Mouse (Mus musculus) stomach, embryonic 16.5 days (tissue): Measurements from ENCODE around the gene Pla2g2e. TPM values are rescaled to one million over a fixed set of nuclear protein-coding genes. Genes with fewer than 3 reads are reported as not detected.
A peak's percentile ranks its signal among the peaks of the same experiment; 100 is the strongest.
"Not testable (repeated sequence)": the region's sequence is repeated elsewhere in the genome, so short reads cannot be mapped to it uniquely, and the experiment has no call there.

Experiments
- ATAC-seq: fragments of 200-750 bp; cut with Nextera tagmentation; 2 replicates; pipeline ENCODE4 v1.8.0; 2017; ENCODE audit warnings: moderate number of reproducible peaks, moderate TSS enrichment; ENCODE audit not compliant: insufficient read depth, low FRiP score
- H3K27ac ChIP-seq: fragments of 300-500 bp; sonication (generic); 2 replicates; pipeline ENCODE4 v1.5.1; 2014; ENCODE audit warnings: low read length
- H3K27me3 ChIP-seq: fragments of 300-500 bp; sonication (generic); 2 replicates; pipeline ENCODE4 v1.6.1; 2014; ENCODE audit warnings: low read length, control low read depth, mixed read lengths; ENCODE audit not compliant: control insufficient read depth, insufficient read depth
- H3K36me3 ChIP-seq: fragments of 300-500 bp; sonication (generic); 2 replicates; pipeline ENCODE4 v1.6.1; 2014; ENCODE audit warnings: low read length; ENCODE audit not compliant: control insufficient read depth, insufficient read depth
- H3K4me1 ChIP-seq: fragments of 300-500 bp; sonication (generic); 2 replicates; pipeline ENCODE4 v1.6.1; 2014; ENCODE audit warnings: low read length, control low read depth, mixed read lengths; ENCODE audit not compliant: control insufficient read depth, insufficient read depth
- H3K4me2 ChIP-seq: fragments of 300-500 bp; sonication (generic); 2 replicates; pipeline ENCODE4 v1.6.1; 2014; ENCODE audit warnings: low read depth, low read length, mixed read lengths
- H3K4me3 ChIP-seq: fragments of 300-500 bp; sonication (generic); replicated peaks from 2 replicates; pipeline ENCODE4 v1.5.1; 2014; ENCODE audit warnings: mild to moderate bottlenecking, low read length
- H3K9ac ChIP-seq: fragments of 300-500 bp; sonication (generic); 2 replicates; pipeline ENCODE4 v1.6.1; 2014; ENCODE audit warnings: low read length
- H3K9me3 ChIP-seq: fragments of 300-500 bp; sonication (generic); replicated peaks from 2 replicates; pipeline ENCODE4 v1.6.1; 2016; ENCODE audit warnings: low read length, control low read depth; ENCODE audit not compliant: control insufficient read depth
- WGBS: fragments of 180-500 bp; shearing (Covaris S2); extraction: QIAGEN DNeasy Blood & Tissue Kit; methylation state at CpG from one replicate; pipeline ENCODE4 v1.1.7; 2014; 5-methylcytosine and 5-hydroxymethylcytosine counted together
- polyA plus RNA-seq: library from polyadenylated mRNA; unstranded; fragments of >200 nt; fragmentation: Nextera tagmentation; extraction: Ambion mirVana; gene quantifications from 2 replicates; pipeline ENCODE4 v1.2.1, GENCODE M21; 2015

The Pla2g2e gene
- polyA plus RNA-seq, 1 experiment from 2014 or later = not detected

- no peak overlapping the region for H3K4me3 ChIP-seq
- no peaks in the 10 kb centered on the region for H3K27me3 ChIP-seq
- H3K36me3 ChIP-seq = peaks cover 5% of the 10 kb centered on the region; the same call in 1 of the 2 replicates
- no peaks in the 10 kb centered on the region for H3K9me3 ChIP-seq
- WGBS = 81% methylated on average over 6 of the region's 6 CpGs
- H3K27ac ChIP-seq = no peak overlapping the region
- ATAC-seq = peak; percentile 73; the same call in 1 of the 2 replicates
- H3K4me1 ChIP-seq = no peaks in the 10 kb centered on the region
- H3K9ac ChIP-seq = no peak overlapping the region
- no peak overlapping the region for H3K4me2 ChIP-seq
Observed at GRCm38 (mm10) chr4:138892655-138893054, 14.9 kb downstream of the Pla2g2e start.

- ATAC-seq, H3K36me3 ChIP-seq, H3K4me1 ChIP-seq, H3K9ac ChIP-seq, H3K27ac ChIP-seq, H3K27me3 ChIP-seq, H3K4me3 ChIP-seq, H3K9me3 ChIP-seq, H3K4me2 ChIP-seq: not testable (repeated sequence)
- whole genome bisulfite sequencing = 86% methylated on average over 11 of the region's 11 CpGs
Observed at GRCm38 (mm10) chr4:138893789-138894188, 16.0 kb downstream of the Pla2g2e start.

GRCm38 (mm10) chr4:138899361-138899760 lies 21.6 kb downstream of the Pla2g2e start:
- H3K27ac ChIP-seq = no peak overlapping the region
- peaks cover 5% of the 10 kb centered on the region for H3K36me3 ChIP-seq
- no peak overlapping the region for H3K4me3 ChIP-seq
- 61% methylated on average over 7 of the region's 7 CpGs for WGBS
- no peaks in the 10 kb centered on the region for H3K9me3 ChIP-seq
- no peak overlapping the region for H3K9ac ChIP-seq
- no peak for ATAC-seq
- no peaks in the 10 kb centered on the region for H3K27me3 ChIP-seq
- H3K4me1 ChIP-seq = no peaks in the 10 kb centered on the region
- no peak overlapping the region for H3K4me2 ChIP-seq

- peak overlapping the region; percentile 9; the same call in 1 of the 2 replicates for H3K27ac ChIP-seq
- peaks cover 10% of the 10 kb centered on the region for H3K36me3 ChIP-seq
- H3K4me3 ChIP-seq = no peak overlapping the region
- ATAC-seq = no peak
- 87% methylated on average over 18 of the region's 18 CpGs for WGBS
- no peak overlapping the region for H3K4me2 ChIP-seq
- H3K4me1 ChIP-seq = no peaks in the 10 kb centered on the region
- H3K27me3 ChIP-seq = no peaks in the 10 kb centered on the region
- H3K9me3 ChIP-seq = no peaks in the 10 kb centered on the region
- no peak overlapping the region for H3K9ac ChIP-seq
Observed at GRCm38 (mm10) chr4:138905624-138906337, 28.0 kb downstream of the Pla2g2e start.

GRCm38 (mm10) chr4:138913141-138913787 lies 35.5 kb downstream of the Pla2g2e start:
- Histone ChIP-seq H3K9ac (peak overlapping the region; percentile 95), H3K9me3 (peaks cover 4% of the 10 kb centered on the region; the same call in 1 of the 2 replicates), H3K27ac (peak overlapping the region; percentile 49), H3K4me2 (peak overlapping the region; percentile 97), H3K36me3 (no peaks in the 10 kb centered on the region), H3K4me3 (peak overlapping the region; percentile 96), H3K4me1 (peaks cover 8% of the 10 kb centered on the region), H3K27me3 (no peaks in the 10 kb centered on the region)
- WGBS = under 1% methylated on average over 52 of the region's 52 CpGs
- ATAC-seq = peak; percentile 35; the same call in 1 of the 2 replicates

GRCm38 (mm10) chr4:138913797-138914196 lies 36.1 kb downstream of the Pla2g2e start, which contains the start of gene Otud3:
TSS of gene Otud3 (minus strand) at chr4:138913945.
- Histone ChIP-seq H3K27ac (peak within 1 kb of the TSS; percentile 49), H3K9me3 (peaks cover 4% of the 10 kb centered on the region; the same call in 1 of the 2 replicates)
- ATAC-seq = peak; percentile 96

GRCm38 (mm10) chr4:138917282-138917681 lies 39.5 kb downstream of the Pla2g2e start:
- 83% methylated on average over 9 of the region's 9 CpGs for WGBS
- ATAC-seq = no peak

More at GRCm38 (mm10) chr4:138913797-138914196, 36.1 kb downstream of the Pla2g2e start, which contains the start of gene Otud3:
- no peaks in the 10 kb centered on the region for H3K27me3 ChIP-seq
- no peaks in the 10 kb centered on the region for H3K36me3 ChIP-seq
- peak within 1 kb of the TSS; percentile 97 for H3K4me2 ChIP-seq
- H3K4me1 ChIP-seq = peaks cover 8% of the 10 kb centered on the region
- WGBS = under 1% methylated on average over 38 of the region's 39 CpGs
- peak within 1 kb of the TSS; percentile 95 for H3K9ac ChIP-seq
- peak within 1 kb of the TSS; percentile 96 for H3K4me3 ChIP-seq

GRCm38 (mm10) chr4:138921254-138922130 lies 43.8 kb downstream of the Pla2g2e start:
- Histone ChIP-seq H3K4me2 (peak overlapping the region; percentile 42), H3K4me1 (no peaks in the 10 kb centered on the region), H3K36me3 (no peaks in the 10 kb centered on the region), H3K9me3 (peaks cover 4% of the 10 kb centered on the region; the same call in 1 of the 2 replicates), H3K9ac (no peak overlapping the region), H3K4me3 (peak overlapping the region; percentile 4; the same call in 1 of the 2 replicates), H3K27ac (no peak overlapping the region), H3K27me3 (no peaks in the 10 kb centered on the region)
- 39% methylated on average over 20 of the region's 20 CpGs for WGBS
- ATAC-seq = 0 out of 2 replicates have a peak, but pooled peaks have one; percentile 6

More at GRCm38 (mm10) chr4:138917282-138917681, 39.5 kb downstream of the Pla2g2e start:
- Histone ChIP-seq H3K4me1 (peaks cover 8% of the 10 kb centered on the region), H3K9ac (no peak overlapping the region), H3K36me3 (no peaks in the 10 kb centered on the region), H3K4me3 (no peak overlapping the region), H3K9me3 (peaks cover 4% of the 10 kb centered on the region; the same call in 1 of the 2 replicates), H3K4me2 (no peak overlapping the region), H3K27me3 (no peaks in the 10 kb centered on the region), H3K27ac (no peak overlapping the region)
